Comparison of ENCODE assay signal across 8 mouse cellular contexts in the genomic region with DNA sequence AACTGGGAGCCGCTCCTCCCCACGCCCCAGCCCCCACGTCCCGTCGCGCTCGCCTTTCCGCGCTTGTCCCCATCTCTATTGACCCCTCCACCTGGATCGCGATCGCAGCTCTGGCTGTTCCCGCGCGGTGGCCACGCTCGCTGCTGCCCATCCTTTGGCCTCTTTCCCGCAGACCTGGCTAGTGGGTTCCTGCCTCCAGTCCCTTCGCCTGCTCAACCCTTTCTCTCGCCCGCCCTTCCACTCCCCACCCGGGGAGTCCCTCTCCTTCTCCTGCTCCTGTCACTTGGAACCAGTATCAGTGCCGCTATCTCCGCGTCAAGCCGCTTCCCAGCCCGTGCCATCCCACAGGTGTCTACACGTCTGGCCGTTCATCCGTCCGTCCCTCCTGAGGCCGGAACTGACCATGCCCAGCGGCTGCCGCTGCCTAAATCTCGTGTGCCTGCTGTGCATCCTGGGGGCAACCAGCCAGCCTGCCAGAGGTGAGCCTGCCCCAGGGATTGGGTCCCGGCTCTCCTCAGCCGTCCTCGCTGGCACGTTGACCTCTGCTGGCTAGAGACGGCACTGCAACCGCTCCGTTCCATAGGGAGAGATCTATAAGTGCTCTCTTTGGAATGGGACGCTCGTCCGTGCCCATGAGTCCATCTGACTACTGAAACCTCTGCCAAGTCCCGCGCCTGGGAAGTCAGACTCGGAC. TPM values are rescaled to one million over a fixed set of nuclear protein-coding genes. Genes with fewer than 3 reads are reported as not detected.
DNase-seq lines count a peak whose midpoint lies in the region; ATAC-seq and TF ChIP-seq lines count a peak whose summit lies in the region.

No protein-coding gene starts in this region.

- no peaks in the 10 kb centered on the region for H3K36me3 ChIP-seq in heart, embryonic 12.5 days
- no peaks in the 10 kb centered on the region for H3K36me3 ChIP-seq in kidney, embryonic 16.5 days (ENCODE audit: insufficient read depth, low read length)
- H3K36me3 ChIP-seq in liver, adult 2 months (ENCODE audit: control insufficient read depth, insufficient read depth, low read length) = no peaks in the 10 kb centered on the region
- H3K36me3 ChIP-seq in myocyte (ENCODE audit: control insufficient read depth, insufficient read depth) = no peaks in the 10 kb centered on the region

- no peaks in the 10 kb centered on the region for H3K9me3 ChIP-seq in heart, embryonic 12.5 days (replicated peaks)
- no peaks in the 10 kb centered on the region for H3K9me3 ChIP-seq in kidney, embryonic 16.5 days (ENCODE audit: low read length)

- peak overlapping the region; percentile 99 for H3K4me2 ChIP-seq in heart, embryonic 12.5 days
- H3K4me2 ChIP-seq in kidney, embryonic 16.5 days (replicated peaks; ENCODE audit: low read depth, low read length) = peak overlapping the region; percentile 100
- peak overlapping the region; percentile 90 for H3K4me2 ChIP-seq in myocyte (ENCODE audit: low read depth)

- peak overlapping the region; percentile 62 for H3K4me3 ChIP-seq in heart, embryonic 12.5 days
- peak overlapping the region; percentile 62 for H3K4me3 ChIP-seq in kidney, embryonic 16.5 days (ENCODE audit: low read length)
- H3K4me3 ChIP-seq in liver, adult 2 months (ENCODE audit: insufficient read depth, low read depth, low read length) = peak overlapping the region; percentile 55; the same call in 1 of the 2 replicates
- peak overlapping the region; percentile 19 for H3K4me3 ChIP-seq in myocyte

- no peak for TF ChIP-seq POLR2A in liver, adult 2 months (IDR thresholded peaks at IDR 0.05; ENCODE audit: extremely low read depth, insufficient read depth, low read length)
- no peak for TF ChIP-seq POLR2A in myocyte (IDR thresholded peaks at IDR 0.05; ENCODE audit: insufficient read length, low read depth)

- DNase-seq in B cell, adult 2 months = peak; percentile 77 to 79
- peak; percentile 91 for DNase-seq in brain, adult 2 months (ENCODE audit: low read depth, low spot score)
- peak; percentile 37 for DNase-seq in liver, adult 2 months (ENCODE audit: extremely low read depth, low read depth, low spot score)
- DNase-seq in spleen, postnatal 4 days (ENCODE audit: low spot score in 2 of 2) = peak; percentile 64 to 89

- H3K79me2 ChIP-seq in liver, adult 2 months (ENCODE audit: control insufficient read depth, insufficient read depth, low read length) = no peaks in the 10 kb centered on the region
- no peaks in the 10 kb centered on the region for H3K79me2 ChIP-seq in myocyte (ENCODE audit: control insufficient read depth, insufficient read depth)

- under 1% methylated on average over 46 of the region's 48 CpGs for WGBS in heart, embryonic 12.5 days
- WGBS in kidney, embryonic 16.5 days = under 1% methylated on average over 48 of the region's 48 CpGs
- WGBS in liver, adult 2 months = under 1% methylated on average over 48 of the region's 48 CpGs

- peak overlapping the region; percentile 1 for H3ac ChIP-seq in myocyte (ENCODE audit: control insufficient read depth, insufficient read length)

- H3K4me1 ChIP-seq in heart, embryonic 12.5 days (replicated peaks) = peaks cover 20% of the 10 kb centered on the region
- H3K4me1 ChIP-seq in kidney, embryonic 16.5 days (ENCODE audit: insufficient read depth, low read length) = peaks cover 11% of the 10 kb centered on the region
- peaks cover 3% of the 10 kb centered on the region; the same call in 1 of the 2 replicates for H3K4me1 ChIP-seq in liver, adult 2 months (ENCODE audit: control insufficient read depth, insufficient read depth, low read length)

- peak overlapping the region; percentile 75 for H3K9ac ChIP-seq in heart, embryonic 12.5 days
- peak overlapping the region; percentile 68; the same call in 1 of the 2 replicates for H3K9ac ChIP-seq in kidney, embryonic 16.5 days (replicated peaks; ENCODE audit: low read length)
- no peak overlapping the region for H3K9ac ChIP-seq in liver, adult 2 months (ENCODE audit: low read depth, low read length)

- H3K27me3 ChIP-seq in heart, embryonic 12.5 days (replicated peaks) = peaks cover 80% of the 10 kb centered on the region
- peaks cover 52% of the 10 kb centered on the region for H3K27me3 ChIP-seq in kidney, embryonic 16.5 days (ENCODE audit: insufficient read depth, low read length)
- peaks cover 10% of the 10 kb centered on the region; the same call in 1 of the 2 replicates for H3K27me3 ChIP-seq in liver, adult 2 months (ENCODE audit: control insufficient read depth, insufficient read depth, low read length)
- peaks cover 18% of the 10 kb centered on the region for H3K27me3 ChIP-seq in myocyte (ENCODE audit: control insufficient read depth, insufficient read depth, insufficient read length)

- TF ChIP-seq CTCF in liver, adult 2 months (IDR thresholded peaks at IDR 0.05; ENCODE audit: low read depth, low read length) = peak; percentile 95

- peak; percentile 81 for ATAC-seq in erythroblast, adult 5-6 weeks (replicated peaks; ENCODE audit: low FRiP score, poor library complexity, severe bottlenecking)
- peak; percentile 75 for ATAC-seq in heart, embryonic 12.5 days (ENCODE audit: insufficient number of reproducible peaks, low FRiP score)
- ATAC-seq in kidney, embryonic 16.5 days (ENCODE audit: low FRiP score, low TSS enrichment) = peak; percentile 93

- H3K27ac ChIP-seq in heart, embryonic 12.5 days (ENCODE audit: poor library complexity, severe bottlenecking) = no peak overlapping the region
- no peak overlapping the region for H3K27ac ChIP-seq in kidney, embryonic 16.5 days (ENCODE audit: low read length)
- H3K27ac ChIP-seq in liver, adult 2 months (replicated peaks; ENCODE audit: insufficient read depth, low read depth, low read length) = no peak overlapping the region

TF ChIP-seq in myocyte, 11 proteins besides CTCF, POLR2A, EP300 and RAD21:
- TF ChIP-seq REST (IDR thresholded peaks at IDR 0.05; ENCODE audit: insufficient read depth, insufficient read length) = no peak
- TF ChIP-seq E2F4 (IDR thresholded peaks at IDR 0.05; ENCODE audit: insufficient read depth) = no peak
- TF ChIP-seq MYOD1 (IDR thresholded peaks at IDR 0.05; ENCODE audit: control insufficient read depth in 1 of 3, insufficient read length in 2 of 3, low read depth in 2 of 3) = peak in 1 of 3 experiments; percentile 13
- no peak for TF ChIP-seq POLR2AphosphoS2 (IDR thresholded peaks at IDR 0.05; ENCODE audit: insufficient read length, low read depth)
- TF ChIP-seq SRF (IDR thresholded peaks at IDR 0.05; ENCODE audit: control insufficient read depth, insufficient read length, low read depth) = no peak

RNA-seq across cellular contexts. Expression of gene Dlk2, which starts 1.1 kb away (rescaled TPM):
- total RNA-seq in erythroblast, adult 5-6 weeks (2015; ENCODE audit: low replicate concordance) = not detected in 2 replicates
- total RNA-seq in erythroblast, adult 5-6 weeks (2017; ENCODE audit: low replicate concordance) = not detected in 2 replicates
- polyA plus RNA-seq in heart, embryonic 12.5 days (2016; fragmentation: Nextera tagmentation; extraction: Ambion mirVana) = 0.28 and 0.33 TPM in 2 replicates
- 0.37 and 0.64 TPM in 2 replicates for polyA plus RNA-seq in kidney, embryonic 16.5 days (2015; fragmentation: Nextera tagmentation; extraction: Ambion mirVana)
- not detected in 2 replicates for total RNA-seq in liver, adult 2 months (2014; rRNA removed)
- polyA plus RNA-seq in liver, adult 2 months (2012; rRNA removed) = not detected in 2 replicates
- 1.8 TPM for polyA plus RNA-seq in myocyte (2012; fragmentation: generic; extraction: Trizol)

RNA-seq across cellular contexts. Expression of gene Tjap1, which starts 15.5 kb away (rescaled TPM):
- 4.0 and 23.1 TPM in 2 replicates for total RNA-seq in erythroblast, adult 5-6 weeks (2015; ENCODE audit: low replicate concordance)
- total RNA-seq in erythroblast, adult 5-6 weeks (2017; ENCODE audit: low replicate concordance) = 12.3 and 28.2 TPM in 2 replicates
- polyA plus RNA-seq in heart, embryonic 12.5 days (2016; fragmentation: Nextera tagmentation; extraction: Ambion mirVana) = 43.7 and 44.1 TPM in 2 replicates
- polyA plus RNA-seq in kidney, embryonic 16.5 days (2015; fragmentation: Nextera tagmentation; extraction: Ambion mirVana) = 45.7 and 49.8 TPM in 2 replicates
- 2.5 and 3.7 TPM in 2 replicates for total RNA-seq in liver, adult 2 months (2014; rRNA removed)
- 8.2 and 13.2 TPM in 2 replicates for polyA plus RNA-seq in liver, adult 2 months (2012; rRNA removed)
- 50.9 TPM for polyA plus RNA-seq in myocyte (2012; fragmentation: generic; extraction: Trizol)

RNA-seq across cellular contexts. Expression of gene Abcc10, which starts 29.8 kb away (rescaled TPM):
- 0.84 and 2.5 TPM in 2 replicates for total RNA-seq in erythroblast, adult 5-6 weeks (2015; ENCODE audit: low replicate concordance)
- total RNA-seq in erythroblast, adult 5-6 weeks (2017; ENCODE audit: low replicate concordance) = 0.51 and 1.1 TPM in 2 replicates
- polyA plus RNA-seq in heart, embryonic 12.5 days (2016; fragmentation: Nextera tagmentation; extraction: Ambion mirVana) = 7.2 and 7.3 TPM in 2 replicates
- polyA plus RNA-seq in kidney, embryonic 16.5 days (2015; fragmentation: Nextera tagmentation; extraction: Ambion mirVana) = 6.9 and 7.3 TPM in 2 replicates
- 2.1 and 3.6 TPM in 2 replicates for total RNA-seq in liver, adult 2 months (2014; rRNA removed)
- 10.3 and 17.3 TPM in 2 replicates for polyA plus RNA-seq in liver, adult 2 months (2012; rRNA removed)
- 4.6 TPM for polyA plus RNA-seq in myocyte (2012; fragmentation: generic; extraction: Trizol)

RNA-seq across cellular contexts. Expression of gene Lrrc73, which starts 45.0 kb away (rescaled TPM):
- 0.42 TPM in 1 of 2 replicates, not detected in the other for total RNA-seq in erythroblast, adult 5-6 weeks (2015; ENCODE audit: low replicate concordance)
- total RNA-seq in erythroblast, adult 5-6 weeks (2017; ENCODE audit: low replicate concordance) = 0.42 and 1.4 TPM in 2 replicates
- polyA plus RNA-seq in heart, embryonic 12.5 days (2016; fragmentation: Nextera tagmentation; extraction: Ambion mirVana) = 0.89 and 0.91 TPM in 2 replicates
- 0.64 and 0.67 TPM in 2 replicates for polyA plus RNA-seq in kidney, embryonic 16.5 days (2015; fragmentation: Nextera tagmentation; extraction: Ambion mirVana)
- not detected in 2 replicates for total RNA-seq in liver, adult 2 months (2014; rRNA removed)
- 0.09 and 0.16 TPM in 2 replicates for polyA plus RNA-seq in liver, adult 2 months (2012; rRNA removed)
- polyA plus RNA-seq in myocyte (2012; fragmentation: generic; extraction: Trizol) = 2.0 TPM

RNA-seq across cellular contexts. Expression of gene Yipf3, which starts 50.5 kb away (rescaled TPM):
- 15.4 and 42.8 TPM in 2 replicates for total RNA-seq in erythroblast, adult 5-6 weeks (2015; ENCODE audit: low replicate concordance)
- total RNA-seq in erythroblast, adult 5-6 weeks (2017; ENCODE audit: low replicate concordance) = 22.7 and 29.7 TPM in 2 replicates
- polyA plus RNA-seq in heart, embryonic 12.5 days (2016; fragmentation: Nextera tagmentation; extraction: Ambion mirVana) = 66.6 and 72.0 TPM in 2 replicates
- polyA plus RNA-seq in kidney, embryonic 16.5 days (2015; fragmentation: Nextera tagmentation; extraction: Ambion mirVana) = 132 and 139 TPM in 2 replicates
- 24.6 and 25.5 TPM in 2 replicates for total RNA-seq in liver, adult 2 months (2014; rRNA removed)
- 229 and 271 TPM in 2 replicates for polyA plus RNA-seq in liver, adult 2 months (2012; rRNA removed)
- polyA plus RNA-seq in myocyte (2012; fragmentation: generic; extraction: Trizol) = 112 TPM

Comparison
In these comparisons a context has a peak if more than half of its experiments do, and no peak if none do; other contexts are left out.
1. DNase-seq: peak in every context shown above with its lines; median percentile 91 in brain, adult 2 months; 78 in B cell, adult 2 months; 76 in spleen, postnatal 4 days; 37 in liver, adult 2 months.